Mouse (Mus musculus): ENCODE results near the gene Zbtb20. TPM values are rescaled to one million over a fixed set of nuclear protein-coding genes. Genes with fewer than 3 reads are reported as not detected.
A peak's percentile ranks its signal among the peaks of the same experiment; 100 is the strongest.

The Zbtb20 gene
- polyA plus RNA-seq, 1 experiment from 2014 or later, result 27.9 TPM

DNA sequence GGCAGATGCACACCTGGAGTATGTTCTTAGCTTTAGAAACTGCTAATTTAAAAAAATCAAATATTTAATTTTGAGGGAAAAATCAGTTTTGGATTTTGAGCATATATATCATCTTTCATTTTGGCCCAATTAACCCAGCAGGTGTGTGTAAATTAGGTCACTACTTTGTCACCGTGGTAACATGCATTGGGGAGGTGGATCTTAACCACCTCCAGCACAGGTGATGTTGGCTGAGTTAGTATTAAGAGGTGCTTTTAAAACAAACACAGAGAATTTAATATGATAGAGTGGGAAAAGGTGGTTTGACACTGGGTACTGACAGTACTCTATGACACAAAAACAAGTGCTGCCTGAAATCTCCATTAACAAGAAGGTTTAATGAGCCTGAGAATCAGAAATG is 218.5 kb downstream of the Zbtb20 start:
- WGBS, result 87% methylated on average over 1 of the region's 1 CpGs
- Histone ChIP-seq H3K9me3 (ENCODE audit: low read length) (no peaks in the 10 kb centered on the region), H3K27ac (ENCODE audit: low read length) (no peak overlapping the region), H3K9ac (replicated peaks; ENCODE audit: low read depth) (no peak overlapping the region), H3K36me3 (ENCODE audit: insufficient read depth, low read length) (no peaks in the 10 kb centered on the region), H3K4me1 (ENCODE audit: insufficient read depth, low read depth, low read length) (no peaks in the 10 kb centered on the region), H3K4me3 (ENCODE audit: low read depth, low read length) (no peak overlapping the region), H3K27me3 (replicated peaks; ENCODE audit: insufficient read depth, low read length) (no peaks in the 10 kb centered on the region), H3K4me2 (replicated peaks; ENCODE audit: low read depth, low read length) (no peak overlapping the region)
- TF ChIP-seq CTCF (IDR thresholded peaks at IDR 0.05) (no peak), EP300 (IDR thresholded peaks at IDR 0.05) (no peak)
- ATAC-seq (no peak), DNase-seq (ENCODE audit: low spot score) (no peak)

DNA sequence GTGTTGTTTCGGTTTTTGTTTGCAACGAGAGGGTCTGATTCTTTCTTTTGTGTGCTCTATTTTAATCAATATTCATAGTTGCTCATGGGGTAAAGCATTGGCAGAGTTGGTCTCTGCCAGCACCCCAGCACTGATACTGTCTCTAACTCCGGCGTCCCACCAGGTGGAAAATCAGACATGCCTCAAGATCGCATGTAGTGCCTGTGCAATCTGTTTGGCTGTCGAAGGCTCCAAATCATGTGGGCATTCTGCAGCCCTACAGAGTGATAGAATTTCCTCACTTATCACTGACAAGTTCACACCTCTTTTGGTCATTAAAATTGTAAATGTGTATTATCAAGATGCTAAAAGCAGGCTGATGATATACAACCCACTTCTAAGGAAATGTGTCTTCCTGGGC is 219.1 kb downstream of the Zbtb20 start:
- no peaks in the 10 kb centered on the region for H3K36me3 ChIP-seq (ENCODE audit: insufficient read depth, low read length)
- H3K4me2 ChIP-seq (replicated peaks; ENCODE audit: low read depth, low read length), result no peak overlapping the region
- no peak overlapping the region for H3K9ac ChIP-seq (replicated peaks; ENCODE audit: low read depth)
- no peaks in the 10 kb centered on the region for H3K4me1 ChIP-seq (ENCODE audit: insufficient read depth, low read depth, low read length)
- H3K4me3 ChIP-seq (ENCODE audit: low read depth, low read length), result no peak overlapping the region
- H3K9me3 ChIP-seq (ENCODE audit: low read length), result no peaks in the 10 kb centered on the region
- no peak for ATAC-seq
- DNase-seq (ENCODE audit: low spot score), result no peak
- 88% methylated on average over 6 of the region's 6 CpGs for WGBS
- TF ChIP-seq CTCF (IDR thresholded peaks at IDR 0.05) (no peak), EP300 (IDR thresholded peaks at IDR 0.05) (no peak)
- no peaks in the 10 kb centered on the region for H3K27me3 ChIP-seq (replicated peaks; ENCODE audit: insufficient read depth, low read length)
- H3K27ac ChIP-seq (ENCODE audit: low read length), result no peak overlapping the region

DNA sequence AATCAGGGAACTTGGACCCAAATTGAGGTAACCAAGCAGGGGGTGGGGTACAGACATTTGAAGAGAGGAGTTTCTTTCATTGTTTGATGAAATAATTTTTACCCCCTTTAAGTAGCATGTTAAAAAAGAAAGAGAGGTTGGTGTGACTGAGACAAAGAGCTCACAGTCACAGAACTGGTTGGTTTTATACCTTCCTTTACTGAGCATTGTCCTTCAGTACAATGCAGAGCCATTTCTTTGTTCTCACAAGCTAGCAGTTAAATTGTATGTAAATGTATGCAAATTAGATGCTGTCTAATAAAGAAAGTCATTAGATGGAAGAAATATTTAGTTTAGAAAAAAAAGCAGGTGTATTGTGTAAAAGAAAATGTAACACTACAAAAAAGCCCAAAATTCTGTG is 220.4 kb downstream of the Zbtb20 start:
- Histone ChIP-seq H3K9me3 (ENCODE audit: low read length) (no peaks in the 10 kb centered on the region), H3K4me3 (ENCODE audit: low read depth, low read length) (no peak overlapping the region), H3K4me1 (ENCODE audit: insufficient read depth, low read depth, low read length) (no peaks in the 10 kb centered on the region), H3K36me3 (ENCODE audit: insufficient read depth, low read length) (no peaks in the 10 kb centered on the region), H3K4me2 (replicated peaks; ENCODE audit: low read depth, low read length) (no peak overlapping the region), H3K27ac (ENCODE audit: low read length) (no peak overlapping the region), H3K9ac (replicated peaks; ENCODE audit: low read depth) (no peak overlapping the region), H3K27me3 (replicated peaks; ENCODE audit: insufficient read depth, low read length) (no peaks in the 10 kb centered on the region)
- no peak for ATAC-seq
- no peak for TF ChIP-seq CTCF (IDR thresholded peaks at IDR 0.05)
- no peak for TF ChIP-seq EP300 (IDR thresholded peaks at IDR 0.05)
- DNase-seq (ENCODE audit: low spot score), result no peak

DNA sequence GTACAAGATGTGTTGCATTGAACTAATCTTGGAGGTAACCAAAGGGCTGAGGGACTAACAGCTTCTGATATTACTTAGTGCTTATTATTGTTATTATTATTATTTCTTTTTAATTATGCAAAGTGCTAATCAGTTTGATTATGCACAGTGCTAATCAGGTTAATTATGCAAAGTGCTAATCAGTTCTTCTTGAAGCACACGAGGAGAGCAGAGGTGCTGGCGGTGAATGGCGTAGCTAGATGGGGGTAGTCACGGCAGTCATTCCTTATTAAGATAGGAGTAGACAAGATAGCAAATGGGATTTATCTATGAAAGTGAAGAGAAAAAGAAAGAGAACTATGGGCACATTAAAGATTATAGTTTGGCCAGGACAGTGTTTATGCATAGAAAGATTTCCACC is 222.5 kb downstream of the Zbtb20 start:
- no peak overlapping the region for H3K4me2 ChIP-seq (replicated peaks; ENCODE audit: low read depth, low read length)
- H3K4me3 ChIP-seq (ENCODE audit: low read depth, low read length), result no peak overlapping the region
- TF ChIP-seq CTCF (IDR thresholded peaks at IDR 0.05), result no peak
- no peak for TF ChIP-seq EP300 (IDR thresholded peaks at IDR 0.05)
- no peaks in the 10 kb centered on the region for H3K27me3 ChIP-seq (replicated peaks; ENCODE audit: insufficient read depth, low read length)
- H3K9ac ChIP-seq (replicated peaks; ENCODE audit: low read depth), result no peak overlapping the region
- no peaks in the 10 kb centered on the region for H3K36me3 ChIP-seq (ENCODE audit: insufficient read depth, low read length)
- DNase-seq (ENCODE audit: low spot score), result no peak
- H3K4me1 ChIP-seq (ENCODE audit: insufficient read depth, low read depth, low read length), result no peaks in the 10 kb centered on the region
- H3K27ac ChIP-seq (ENCODE audit: low read length), result no peak overlapping the region
- 86% methylated on average over 4 of the region's 4 CpGs for WGBS
- H3K9me3 ChIP-seq (ENCODE audit: low read length), result no peaks in the 10 kb centered on the region
- ATAC-seq, result no peak

DNA sequence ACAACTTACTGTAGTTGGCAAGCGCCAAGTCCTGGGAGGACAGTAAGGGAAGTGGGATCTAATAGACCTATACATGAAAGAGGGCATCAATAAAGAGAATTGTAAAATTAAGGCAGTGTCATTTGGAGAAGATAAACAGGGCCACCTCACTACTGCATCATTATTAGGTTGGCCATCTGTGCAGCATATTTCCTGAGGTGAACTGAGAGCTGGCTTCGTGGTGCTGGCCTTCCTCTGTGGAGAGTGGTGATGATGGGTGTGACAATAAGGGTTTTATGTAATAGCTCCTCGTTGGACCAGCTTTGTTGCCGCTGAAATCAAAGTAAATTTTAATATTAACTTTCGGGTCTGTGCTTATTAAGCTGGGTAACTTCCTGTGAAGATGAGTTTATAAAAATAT is 223.0 kb downstream of the Zbtb20 start:
- WGBS, result 72% methylated on average over 5 of the region's 5 CpGs
- Histone ChIP-seq H3K4me3 (ENCODE audit: low read depth, low read length) (no peak overlapping the region), H3K4me2 (replicated peaks; ENCODE audit: low read depth, low read length) (no peak overlapping the region), H3K27ac (ENCODE audit: low read length) (no peak overlapping the region), H3K4me1 (ENCODE audit: insufficient read depth, low read depth, low read length) (no peaks in the 10 kb centered on the region), H3K9ac (replicated peaks; ENCODE audit: low read depth) (no peak overlapping the region), H3K27me3 (replicated peaks; ENCODE audit: insufficient read depth, low read length) (no peaks in the 10 kb centered on the region), H3K9me3 (ENCODE audit: low read length) (no peaks in the 10 kb centered on the region), H3K36me3 (ENCODE audit: insufficient read depth, low read length) (no peaks in the 10 kb centered on the region)
- TF ChIP-seq EP300 (IDR thresholded peaks at IDR 0.05) (no peak), CTCF (IDR thresholded peaks at IDR 0.05) (no peak)
- DNase-seq (ENCODE audit: low spot score) (no peak), ATAC-seq (no peak)

DNA sequence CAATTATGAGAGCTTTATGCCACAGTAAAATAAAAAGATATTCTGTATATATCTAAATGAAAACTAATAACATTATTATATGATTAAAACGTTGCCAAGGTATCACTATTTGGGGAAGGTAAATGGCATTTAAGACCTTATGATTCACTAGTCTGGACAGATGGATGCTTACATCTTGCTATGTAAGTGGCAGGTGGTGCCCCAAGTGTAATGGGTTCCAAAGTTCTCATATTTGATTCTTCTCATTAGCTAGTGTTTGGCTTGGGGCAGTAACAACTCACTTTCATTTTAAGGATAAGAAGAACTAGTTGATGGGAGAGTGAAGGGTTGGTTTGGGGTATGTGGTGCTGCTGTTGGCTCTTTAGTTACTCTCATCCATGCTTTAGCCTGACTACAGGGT is 235.6 kb downstream of the Zbtb20 start:
- WGBS, result 82% methylated on average over 1 of the region's 1 CpGs

DNA sequence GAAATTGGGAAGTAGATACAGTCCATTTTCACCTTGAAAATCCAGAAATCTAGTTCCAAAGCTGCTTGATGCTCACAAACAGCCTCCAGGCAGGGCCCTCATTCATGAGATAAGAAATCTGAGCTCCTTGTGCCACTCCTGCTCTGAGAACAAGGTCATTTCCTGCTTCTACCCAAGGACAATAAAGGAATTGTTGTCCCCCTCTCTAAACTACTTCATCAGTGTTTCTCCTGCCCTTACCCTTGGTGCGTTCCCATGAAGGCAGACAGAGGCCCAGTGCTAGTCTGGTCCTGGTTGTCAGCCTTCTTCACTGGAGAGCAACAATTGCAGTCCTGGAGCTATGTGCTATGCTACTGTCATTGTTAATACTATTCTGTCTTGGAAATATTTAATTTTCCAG is 238.3 kb downstream of the Zbtb20 start:
- H3K4me1 ChIP-seq (ENCODE audit: insufficient read depth, low read depth, low read length), result no peaks in the 10 kb centered on the region
- no peaks in the 10 kb centered on the region for H3K36me3 ChIP-seq (ENCODE audit: insufficient read depth, low read length)
- H3K9me3 ChIP-seq (ENCODE audit: low read length), result no peaks in the 10 kb centered on the region
- H3K27me3 ChIP-seq (replicated peaks; ENCODE audit: insufficient read depth, low read length), result no peaks in the 10 kb centered on the region
- H3K4me2 ChIP-seq (replicated peaks; ENCODE audit: low read depth, low read length), result no peak overlapping the region
- H3K27ac ChIP-seq (ENCODE audit: low read length), result no peak overlapping the region
- WGBS, result 53% methylated on average over 1 of the region's 1 CpGs
- no peak overlapping the region for H3K9ac ChIP-seq (replicated peaks; ENCODE audit: low read depth)
- H3K4me3 ChIP-seq (ENCODE audit: low read depth, low read length), result no peak overlapping the region
- DNase-seq (ENCODE audit: low spot score), result peak; percentile 13
- ATAC-seq, result peak; percentile 26; the same call in 1 of the 2 replicates
- no peak for TF ChIP-seq EP300 (IDR thresholded peaks at IDR 0.05)
- TF ChIP-seq CTCF (IDR thresholded peaks at IDR 0.05), result no peak

More for the DNA sequence above, 235.6 kb downstream of the Zbtb20 start:
- DNase-seq (ENCODE audit: low spot score) (no peak), ATAC-seq (no peak)
- H3K4me1 ChIP-seq (ENCODE audit: insufficient read depth, low read depth, low read length), result no peaks in the 10 kb centered on the region
- H3K27me3 ChIP-seq (replicated peaks; ENCODE audit: insufficient read depth, low read length), result no peaks in the 10 kb centered on the region
- no peaks in the 10 kb centered on the region for H3K36me3 ChIP-seq (ENCODE audit: insufficient read depth, low read length)
- no peak overlapping the region for H3K4me3 ChIP-seq (ENCODE audit: low read depth, low read length)
- H3K9ac ChIP-seq (replicated peaks; ENCODE audit: low read depth), result no peak overlapping the region
- H3K4me2 ChIP-seq (replicated peaks; ENCODE audit: low read depth, low read length), result no peak overlapping the region
- H3K27ac ChIP-seq (ENCODE audit: low read length), result no peak overlapping the region
- TF ChIP-seq EP300 (IDR thresholded peaks at IDR 0.05), result no peak
- no peak for TF ChIP-seq CTCF (IDR thresholded peaks at IDR 0.05)
- no peaks in the 10 kb centered on the region for H3K9me3 ChIP-seq (ENCODE audit: low read length)
